Mouse (Mus musculus): Measurements from ENCODE around the gene Olfr1500. TPM values are rescaled to one million over a fixed set of nuclear protein-coding genes. Genes with fewer than 3 reads are reported as not detected.

The Olfr1500 gene
- total RNA-seq (2023): not detected

DNA sequence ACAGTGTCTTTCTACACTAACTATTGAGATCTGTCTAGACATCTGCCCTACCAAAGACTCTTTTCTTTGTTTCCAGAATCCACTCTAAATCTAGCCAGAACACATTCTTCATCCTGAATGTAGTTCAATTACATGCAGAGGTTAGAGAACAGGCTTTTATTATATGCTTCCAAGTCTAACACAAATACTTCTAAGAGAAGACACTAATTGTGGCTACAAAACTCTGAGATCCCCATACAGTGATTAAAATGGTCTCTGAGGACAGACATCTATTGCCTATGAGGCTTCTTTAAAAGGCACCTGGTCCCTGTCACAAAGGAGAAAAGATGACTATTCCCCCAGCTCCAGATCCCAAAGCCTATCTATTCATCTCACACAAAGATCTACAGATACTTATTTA is at the start of gene Olfr1500:
Gene Olfr1500 (minus strand): TSS at position 101 of the 400 bp plus-strand sequence.

GRCm38 (mm10) chr19:13861495-13861894 is 31.2 kb upstream of the Olfr1500 start, which contains the start of gene Olfr1502:
Olfr1502 (plus strand) TSS chr19:13861795.

GRCm38 (mm10) chr19:13850592-13850991 is 20.3 kb upstream of the Olfr1500 start, which contains the start of gene Olfr1501:
Olfr1501 (minus strand) TSS chr19:13850692.

GRCm38 (mm10) chr19:13819347-13819746 is 10.9 kb downstream of the Olfr1500 start, which contains the start of gene Olfr1499:
Olfr1499 (minus strand) TSS chr19:13819447.

DNA sequence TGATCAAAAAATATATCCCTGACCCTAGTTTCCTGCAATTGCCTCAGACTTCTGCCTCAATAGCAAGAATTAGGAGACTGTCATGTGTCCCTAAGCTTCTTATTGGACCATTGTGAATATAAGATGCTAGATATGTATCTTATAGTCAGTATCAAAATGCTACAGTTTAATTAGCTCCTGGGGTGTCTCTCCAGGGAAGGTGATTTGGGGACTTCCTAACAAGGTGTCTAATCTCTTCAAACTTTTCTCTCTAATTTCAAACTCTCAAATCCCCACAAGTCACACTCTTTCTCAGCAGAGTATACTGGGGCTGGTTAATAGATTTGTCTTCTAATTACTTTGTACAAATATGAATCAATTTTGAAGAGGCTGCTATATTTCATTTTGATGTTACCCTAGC is 32.2 kb downstream of the Olfr1500 start, which contains the start of gene Olfr1497:
Gene Olfr1497 (minus strand): TSS at position 101 of the 400 bp plus-strand sequence.

DNA sequence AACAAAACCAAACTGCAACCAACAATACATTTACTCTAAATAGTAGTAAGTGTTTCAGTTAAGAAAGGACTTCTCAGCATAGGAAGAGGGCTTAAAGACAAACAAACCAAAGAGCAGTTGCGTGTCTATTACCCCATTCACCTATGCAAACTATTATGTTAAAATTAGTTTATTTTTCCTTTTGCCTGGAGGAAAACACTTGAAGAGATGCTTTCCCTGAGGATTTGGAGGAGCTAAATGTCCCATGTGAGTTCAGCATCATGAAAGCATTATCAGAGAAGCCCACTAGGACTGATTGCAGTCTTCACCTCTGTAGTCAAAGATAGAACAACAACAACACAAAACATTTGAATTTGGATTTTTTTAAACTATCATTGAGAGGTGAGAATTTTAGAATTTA is 52.7 kb downstream of the Olfr1500 start, which contains the start of gene Olfr1496:
Gene Olfr1496 (plus strand): TSS at position 301 of the 400 bp plus-strand sequence.

Other genes with a start within 250 kb of the Olfr1500 start
- gene Olfr1484, start 247.0 kb downstream of the Olfr1500 start, total RNA-seq (2023): not detected
- not detected for gene Olfr1487, start 213.1 kb downstream of the Olfr1500 start, total RNA-seq (2023)
- not detected for gene Olfr1489, start 198.9 kb downstream of the Olfr1500 start, total RNA-seq (2023)
- gene Olfr1490, start 179.4 kb downstream of the Olfr1500 start, total RNA-seq (2023): not detected
- gene Olfr1491, start 133.2 kb downstream of the Olfr1500 start, total RNA-seq (2023): not detected
- gene Olfr1493-ps1, start 107.2 kb downstream of the Olfr1500 start, total RNA-seq (2023): not detected
- not detected for gene Olfr1494, start 90.8 kb downstream of the Olfr1500 start, total RNA-seq (2023)
- not detected for gene Olfr1495, start 65.9 kb downstream of the Olfr1500 start, total RNA-seq (2023)
- gene Olfr1496, start 52.6 kb downstream of the Olfr1500 start, total RNA-seq (2023): not detected
- gene Olfr1497, start 32.3 kb downstream of the Olfr1500 start, total RNA-seq (2023): not detected
- not detected for gene Olfr1499, start 11.0 kb downstream of the Olfr1500 start, total RNA-seq (2023)
- gene Olfr1501, start 20.2 kb upstream of the Olfr1500 start, total RNA-seq (2023): not detected
- gene Olfr1502, start 31.3 kb upstream of the Olfr1500 start, total RNA-seq (2023): not detected
- gene Olfr1504, start 67.4 kb upstream of the Olfr1500 start, total RNA-seq (2023): not detected
- not detected for gene Olfr1505, start 83.0 kb upstream of the Olfr1500 start, total RNA-seq (2023)